Mouse (Mus musculus): ENCODE measurements around the gene 4931406P16Rik.
A peak's percentile ranks its signal among the peaks of the same experiment; 100 is the strongest.

4931406P16Rik gene

GRCm38 (mm10) chr7:34309186-34309764 lies 4.1 kb downstream of the 4931406P16Rik start:
- DNase-seq (ENCODE audit: low spot score) = no peak

GRCm38 (mm10) chr7:34308586-34308985 lies 4.8 kb downstream of the 4931406P16Rik start:
- DNase-seq (ENCODE audit: low spot score) = no peak

- DNase-seq (ENCODE audit: low spot score) = no peak
These were observed 7.9 kb downstream of the 4931406P16Rik start for GRCm38 (mm10) chr7:34305454-34305853.

GRCm38 (mm10) chr7:34302651-34303050 lies 10.7 kb downstream of the 4931406P16Rik start:
- DNase-seq (ENCODE audit: low spot score) = peak; percentile 7

GRCm38 (mm10) chr7:34301952-34302351 lies 11.4 kb downstream of the 4931406P16Rik start:
- no peak for DNase-seq (ENCODE audit: low spot score)

- no peak for DNase-seq (ENCODE audit: low spot score)
These were observed 14.5 kb downstream of the 4931406P16Rik start for GRCm38 (mm10) chr7:34298818-34299217.

- no peak for DNase-seq (ENCODE audit: low spot score)
These were observed 17.2 kb downstream of the 4931406P16Rik start for GRCm38 (mm10) chr7:34296124-34296523.

GRCm38 (mm10) chr7:34292633-34293032 lies 20.7 kb downstream of the 4931406P16Rik start:
- no peak for DNase-seq (ENCODE audit: low spot score)

- DNase-seq (ENCODE audit: low spot score) = no peak
These were observed 22.1 kb downstream of the 4931406P16Rik start for GRCm38 (mm10) chr7:34291265-34291664.

- no peak for DNase-seq (ENCODE audit: low spot score)
These were observed 22.8 kb downstream of the 4931406P16Rik start for GRCm38 (mm10) chr7:34290450-34291151.

GRCm38 (mm10) chr7:34277656-34278055 lies 35.7 kb downstream of the 4931406P16Rik start:
- no peak for DNase-seq (ENCODE audit: low spot score)

GRCm38 (mm10) chr7:34276066-34276465 lies 37.3 kb downstream of the 4931406P16Rik start:
- DNase-seq (ENCODE audit: low spot score) = no peak

- no peak for DNase-seq (ENCODE audit: low spot score)
These were observed 40.9 kb downstream of the 4931406P16Rik start for GRCm38 (mm10) chr7:34272465-34272864.

- no peak for DNase-seq (ENCODE audit: low spot score)
These were observed 44.9 kb downstream of the 4931406P16Rik start for GRCm38 (mm10) chr7:34268463-34268862.

GRCm38 (mm10) chr7:34266421-34266820 lies 46.9 kb downstream of the 4931406P16Rik start:
- no peak for DNase-seq (ENCODE audit: low spot score)

GRCm38 (mm10) chr7:34265876-34266346 lies 47.4 kb downstream of the 4931406P16Rik start:
- peak; percentile 22 for DNase-seq (ENCODE audit: low spot score)

GRCm38 (mm10) chr7:34263437-34263836 lies 49.9 kb downstream of the 4931406P16Rik start:
- no peak for DNase-seq (ENCODE audit: low spot score)

GRCm38 (mm10) chr7:34258407-34258806 lies 54.9 kb downstream of the 4931406P16Rik start:
- DNase-seq (ENCODE audit: low spot score) = no peak

- DNase-seq (ENCODE audit: low spot score) = no peak
These were observed 56.1 kb downstream of the 4931406P16Rik start for GRCm38 (mm10) chr7:34257279-34257678.

GRCm38 (mm10) chr7:34255916-34256315 lies 57.4 kb downstream of the 4931406P16Rik start:
- no peak for DNase-seq (ENCODE audit: low spot score)

- no peak for DNase-seq (ENCODE audit: low spot score)
These were observed 58.2 kb downstream of the 4931406P16Rik start for GRCm38 (mm10) chr7:34255137-34255536.

GRCm38 (mm10) chr7:34252030-34252429 lies 61.3 kb downstream of the 4931406P16Rik start:
- DNase-seq (ENCODE audit: low spot score) = no peak

- DNase-seq (ENCODE audit: low spot score) = no peak
These were observed 62.6 kb downstream of the 4931406P16Rik start, which contains the start of gene Gm6096 for GRCm38 (mm10) chr7:34250738-34251137. Gene Gm6096 (plus strand): TSS chr7:34251038.

Measured in c-Kit-positive CD71-positive TER-119-positive erythroid progenitor cells, embryonic 14.5 days (primary cell).